Mouse (Mus musculus) liver, embryonic 16.5 days (tissue): ENCODE results near the gene Mrps15. TPM values are rescaled to one million over a fixed set of nuclear protein-coding genes. Genes with fewer than 3 reads are reported as not detected.
A peak's percentile ranks its signal among the peaks of the same experiment; 100 is the strongest.

Source experiments
- ATAC-seq: fragments of 200-750 bp; cut with Nextera tagmentation; 2 replicates; pipeline ENCODE4 v1.8.0; 2017; ENCODE audit warnings: low read depth, mild to moderate bottlenecking, moderate number of reproducible peaks, moderate library complexity
- H3K27ac ChIP-seq: fragments of 300-500 bp; sonication (generic); 2 replicates; pipeline ENCODE4 v1.5.1; 2014; ENCODE audit warnings: mild to moderate bottlenecking, low read length
- H3K27me3 ChIP-seq: fragments of 300-500 bp; sonication (generic); 2 replicates; pipeline ENCODE4 v1.6.1; 2014; ENCODE audit warnings: low read depth, low read length, mixed read lengths; ENCODE audit not compliant: control insufficient read depth, insufficient read depth
- H3K36me3 ChIP-seq: fragments of 300-500 bp; sonication (generic); 2 replicates; pipeline ENCODE4 v1.6.1; 2014; ENCODE audit warnings: mild to moderate bottlenecking; ENCODE audit not compliant: control insufficient read depth, insufficient read depth
- H3K4me1 ChIP-seq: fragments of 300-500 bp; sonication (generic); 2 replicates; pipeline ENCODE4 v1.6.1; 2014; ENCODE audit warnings: low read depth, low read length, mixed read lengths; ENCODE audit not compliant: control insufficient read depth
- H3K4me2 ChIP-seq: fragments of 300-500 bp; sonication (generic); 2 replicates; pipeline ENCODE4 v1.6.1; 2014; ENCODE audit warnings: low read depth, low read length, mixed read lengths
- H3K4me3 ChIP-seq: fragments of 300-500 bp; sonication (generic); 2 replicates; pipeline ENCODE4 v1.5.1; 2014; ENCODE audit warnings: low read depth, mild to moderate bottlenecking, low read length
- H3K9ac ChIP-seq: fragments of 300-500 bp; sonication (generic); 2 replicates; pipeline ENCODE4 v1.6.1; 2014; ENCODE audit warnings: low read depth, low read length
- H3K9me3 ChIP-seq: fragments of 300-500 bp; sonication (generic); replicated peaks from 2 replicates; pipeline ENCODE4 v1.6.1; 2016; ENCODE audit warnings: low read length; ENCODE audit not compliant: control insufficient read depth
- WGBS: fragments of 180-500 bp; shearing (Covaris S2); extraction: QIAGEN DNeasy Blood & Tissue Kit; methylation state at CpG from one replicate; pipeline ENCODE4 v1.1.7; 2014; ENCODE audit not compliant: insufficient replicate concordance; 5-methylcytosine and 5-hydroxymethylcytosine counted together
- polyA plus RNA-seq: library from polyadenylated mRNA; unstranded; fragments of >200 nt; fragmentation: Nextera tagmentation; extraction: Ambion mirVana; gene quantifications from 2 replicates; pipeline ENCODE4 v1.2.1, GENCODE M21; 2015

Mrps15 gene
- polyA plus RNA-seq, result 65.7 and 69.9 TPM in 2 replicates

DNA sequence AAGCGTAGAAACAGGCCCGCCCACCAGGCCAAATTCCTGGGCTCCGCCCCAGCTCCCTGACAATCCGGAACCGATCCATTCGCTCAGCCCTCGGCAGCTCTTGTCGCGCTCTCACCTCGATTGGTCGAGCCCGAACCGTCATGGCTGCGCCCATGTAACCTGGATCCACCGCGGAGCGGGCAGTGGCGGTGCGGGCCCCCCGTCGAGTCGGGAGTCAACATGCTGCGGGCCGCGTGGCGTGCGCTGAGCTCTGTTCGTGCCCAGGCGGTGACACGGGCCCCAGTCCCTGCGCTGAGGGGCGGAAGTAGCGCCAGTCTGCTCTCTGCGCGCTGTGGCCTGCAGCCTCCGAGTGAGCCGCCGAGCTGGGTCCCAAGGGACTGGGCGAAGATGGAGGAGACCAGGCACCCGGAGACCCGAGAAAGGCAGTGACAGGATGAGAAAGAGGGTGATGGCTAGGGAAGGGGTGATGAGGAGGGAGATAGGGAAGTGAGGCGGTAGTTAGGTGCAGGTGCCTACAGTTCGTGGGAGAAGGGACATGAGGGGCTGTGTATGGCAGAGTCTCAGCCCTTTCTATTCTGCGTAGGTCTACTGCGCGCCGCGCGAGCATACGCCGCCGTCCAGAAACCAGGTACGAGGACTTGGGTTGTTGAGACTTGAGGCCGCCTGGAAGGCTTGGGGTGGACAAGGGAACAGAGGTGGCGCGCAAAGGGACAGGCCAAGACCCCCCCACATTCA lies at the start of gene Mrps15:
Gene Mrps15, plus strand, starts transcription at position 75 of the 735 bp plus-strand sequence.
- Histone ChIP-seq H3K9ac (peak within 1 kb of the TSS; percentile 82), H3K4me1 (peaks cover 11% of the 10 kb centered on the region), H3K4me2 (peak within 1 kb of the TSS; percentile 82), H3K27me3 (no peaks in the 10 kb centered on the region), H3K4me3 (peak within 1 kb of the TSS; percentile 83), H3K27ac (peak within 1 kb of the TSS; percentile 76), H3K36me3 (peaks cover 2% of the 10 kb centered on the region; the same call in 1 of the 2 replicates), H3K9me3 (no peaks in the 10 kb centered on the region)
- WGBS, result under 1% methylated on average over 56 of the region's 56 CpGs
- peak; percentile 94 for ATAC-seq

DNA sequence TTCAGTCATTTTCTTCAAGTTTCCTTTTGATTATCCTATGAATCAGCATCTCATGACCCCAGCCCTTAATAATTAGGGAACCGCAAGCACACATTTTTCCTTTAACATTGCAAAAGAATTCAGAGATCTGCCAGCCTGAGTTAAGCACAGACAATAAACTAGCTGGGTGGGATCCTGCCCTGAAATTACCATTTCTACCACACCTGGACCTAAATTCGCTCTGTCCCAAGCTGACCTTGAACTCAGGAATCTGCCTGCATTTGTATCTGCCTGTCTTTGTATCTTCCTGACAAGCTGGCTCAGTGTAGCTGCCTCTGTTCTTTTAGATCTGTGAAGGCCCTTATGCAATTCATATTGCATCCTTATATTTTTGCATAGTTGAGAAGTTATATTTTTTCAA lies 48.9 kb upstream of the Mrps15 start:
- no peak overlapping the region for H3K9ac ChIP-seq
- H3K27ac ChIP-seq, result no peak overlapping the region
- no peaks in the 10 kb centered on the region for H3K27me3 ChIP-seq
- no peak for ATAC-seq
- 66% methylated on average over 2 of the region's 2 CpGs for WGBS
- no peaks in the 10 kb centered on the region for H3K9me3 ChIP-seq
- no peaks in the 10 kb centered on the region for H3K4me1 ChIP-seq
- no peaks in the 10 kb centered on the region for H3K36me3 ChIP-seq
- H3K4me2 ChIP-seq, result no peak overlapping the region
- no peak overlapping the region for H3K4me3 ChIP-seq

DNA sequence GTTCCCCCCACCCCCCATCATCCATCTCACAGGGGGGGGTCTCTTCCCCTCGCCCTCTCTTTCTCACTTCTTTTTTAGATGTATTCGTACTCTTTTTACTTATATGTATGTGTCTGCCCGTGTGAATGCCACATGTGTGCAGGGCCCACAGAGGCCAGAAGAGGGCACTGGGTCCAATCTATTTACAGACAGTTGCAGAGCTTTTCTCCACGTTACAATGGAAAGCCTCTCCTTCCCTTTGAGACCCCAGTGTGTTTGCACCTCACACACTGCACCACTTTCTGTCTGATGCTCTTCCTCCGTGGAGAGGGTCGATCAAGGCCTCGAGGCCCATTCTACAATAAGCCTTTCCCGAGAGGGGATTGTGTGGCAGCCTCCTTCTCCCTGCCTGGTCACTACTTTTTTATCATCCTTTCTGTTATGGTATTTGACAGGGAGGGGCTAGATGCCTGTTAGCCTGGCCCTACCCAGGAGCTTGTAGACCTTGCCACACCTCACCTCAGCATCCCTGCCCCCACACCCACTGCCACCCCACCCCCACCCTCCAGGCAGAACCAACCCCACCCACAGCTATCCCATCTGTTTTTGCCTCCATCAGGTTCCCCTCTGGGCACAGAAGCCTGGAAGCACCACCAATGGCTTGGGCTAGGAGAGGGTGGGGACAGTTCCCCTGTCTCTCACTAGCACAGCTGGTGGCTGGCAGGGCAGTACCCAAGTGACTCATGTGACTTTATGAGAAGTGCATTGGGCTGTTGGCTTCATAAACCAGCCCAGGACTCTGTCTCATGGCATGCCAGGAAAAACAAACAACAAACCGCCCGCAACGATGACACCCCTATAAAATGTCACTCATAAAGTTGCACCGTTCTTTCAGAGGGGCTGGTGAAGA lies 45.2 kb upstream of the Mrps15 start:
- ATAC-seq, result no peak
- Histone ChIP-seq H3K9me3 (no peaks in the 10 kb centered on the region), H3K4me2 (no peak overlapping the region), H3K9ac (no peak overlapping the region), H3K4me3 (no peak overlapping the region), H3K36me3 (no peaks in the 10 kb centered on the region), H3K27me3 (no peaks in the 10 kb centered on the region), H3K4me1 (no peaks in the 10 kb centered on the region), H3K27ac (no peak overlapping the region)
- WGBS, result 68% methylated on average over 12 of the region's 12 CpGs

DNA sequence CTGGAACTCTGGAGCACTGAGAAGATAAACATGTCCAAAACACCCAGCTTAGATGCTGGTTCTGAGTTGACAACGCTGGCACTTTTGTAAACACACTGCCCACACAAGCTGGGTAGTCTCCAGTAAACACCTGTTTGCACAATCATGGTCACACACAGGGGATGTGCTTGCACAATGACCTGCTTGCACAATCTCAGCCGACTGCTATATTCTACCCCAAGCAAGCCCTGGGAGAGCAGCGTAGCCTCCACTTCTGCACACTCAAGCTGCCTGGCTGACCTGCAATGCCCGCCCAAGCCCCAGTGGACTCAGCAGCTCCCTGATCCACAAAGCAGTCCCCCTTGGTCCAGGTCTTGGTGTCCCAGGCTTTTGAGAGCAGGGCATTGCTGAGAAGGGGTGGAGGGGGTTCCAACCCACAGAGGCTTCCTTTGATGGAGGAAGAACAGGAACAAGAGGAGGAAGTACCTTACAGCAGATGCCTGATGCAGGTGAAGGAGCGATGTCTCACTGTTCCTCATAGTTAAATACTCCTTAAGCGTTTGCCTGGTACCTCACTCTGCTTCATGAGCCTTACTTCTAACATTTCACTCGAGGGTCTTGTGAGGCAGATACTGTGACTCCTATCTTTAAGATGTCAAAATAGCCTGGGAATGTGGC lies 28.9 kb upstream of the Mrps15 start:
- H3K4me1 ChIP-seq, result no peaks in the 10 kb centered on the region
- H3K9ac ChIP-seq, result no peak overlapping the region
- H3K27ac ChIP-seq, result peak overlapping the region; percentile 41; the same call in 1 of the 2 replicates
- H3K36me3 ChIP-seq, result no peaks in the 10 kb centered on the region
- peak; percentile 74 for ATAC-seq
- 46% methylated on average over 7 of the region's 7 CpGs for WGBS
- H3K4me2 ChIP-seq, result no peak overlapping the region
- no peaks in the 10 kb centered on the region for H3K27me3 ChIP-seq
- H3K4me3 ChIP-seq, result no peak overlapping the region
- H3K9me3 ChIP-seq, result no peaks in the 10 kb centered on the region

DNA sequence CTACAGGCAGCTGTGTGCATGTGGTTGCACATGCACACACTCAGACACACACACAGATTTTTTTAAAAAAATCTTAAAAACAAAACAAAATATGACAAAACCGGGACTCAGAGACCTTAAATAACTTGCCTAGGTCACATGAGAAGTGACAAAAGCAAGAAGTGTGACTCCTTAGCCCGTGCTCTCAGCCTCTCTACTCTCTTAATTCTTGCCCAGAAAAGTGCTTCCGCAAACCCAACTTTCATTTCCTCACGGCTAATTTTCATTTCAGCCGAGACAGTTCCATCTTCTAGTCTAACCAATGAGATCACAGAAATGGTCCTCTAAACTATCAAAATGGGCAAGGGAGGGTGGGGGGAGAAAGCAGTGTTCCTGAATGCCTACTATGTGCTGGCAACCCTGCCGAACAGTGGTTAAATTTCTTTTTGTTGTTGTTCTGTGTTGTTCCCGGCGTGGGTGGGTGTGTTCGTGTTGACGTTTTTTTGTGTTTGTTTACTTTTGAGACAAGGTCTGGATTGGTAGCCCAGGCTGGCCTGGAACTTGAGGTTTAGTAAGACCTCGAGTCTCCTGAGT lies 27.7 kb upstream of the Mrps15 start:
- Histone ChIP-seq H3K27ac (no peak overlapping the region), H3K9me3 (no peaks in the 10 kb centered on the region), H3K9ac (no peak overlapping the region), H3K4me3 (no peak overlapping the region), H3K36me3 (no peaks in the 10 kb centered on the region), H3K4me2 (no peak overlapping the region), H3K4me1 (no peaks in the 10 kb centered on the region), H3K27me3 (no peaks in the 10 kb centered on the region)
- 53% methylated on average over 11 of the region's 11 CpGs for WGBS
- no peak for ATAC-seq

DNA sequence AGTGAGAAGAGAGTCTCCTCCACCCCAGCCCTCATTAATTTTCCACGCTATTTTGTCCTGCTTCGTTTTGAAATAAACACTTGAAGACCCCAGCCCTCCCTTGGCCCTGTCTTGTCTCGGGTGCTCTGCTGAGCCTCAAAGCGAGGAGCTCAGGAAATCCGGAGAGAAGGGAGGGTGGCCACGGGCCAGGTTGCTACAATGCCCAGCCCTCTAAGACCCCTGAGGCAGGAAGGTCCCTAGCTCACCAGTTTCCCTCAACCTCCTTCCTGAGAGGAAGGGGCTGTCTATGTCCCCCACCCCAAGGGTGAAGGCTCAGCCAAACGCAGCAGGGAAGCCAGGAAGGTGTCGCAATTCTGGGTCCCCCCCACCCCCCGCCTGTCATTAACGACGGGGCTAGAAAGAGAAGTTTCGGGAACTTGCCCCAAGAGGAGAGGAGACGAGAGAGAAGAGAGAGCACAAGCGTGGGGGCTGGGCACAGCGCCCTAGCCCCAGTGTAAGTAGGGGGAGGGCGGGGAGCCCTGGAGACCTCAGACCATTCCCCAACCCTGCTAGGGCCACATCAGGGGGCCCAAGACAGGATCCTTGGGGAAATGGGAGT lies 22.3 kb upstream of the Mrps15 start, which contains the start of gene Csf3r:
Gene Csf3r, plus strand, starts transcription at position 248 of the 598 bp plus-strand sequence.
- no peaks in the 10 kb centered on the region for H3K9me3 ChIP-seq
- peak within 1 kb of the TSS; percentile 50 for H3K27ac ChIP-seq
- no peaks in the 10 kb centered on the region for H3K36me3 ChIP-seq
- ATAC-seq, result peak; percentile 42
- H3K4me3 ChIP-seq, result peak within 1 kb of the TSS; percentile 41
- peaks cover 2% of the 10 kb centered on the region; the same call in 1 of the 2 replicates for H3K27me3 ChIP-seq
- 10% methylated on average over 16 of the region's 16 CpGs for WGBS
- H3K4me2 ChIP-seq, result peak within 1 kb of the TSS; percentile 1; the same call in 1 of the 2 replicates
- H3K9ac ChIP-seq, result peak within 1 kb of the TSS; percentile 30; the same call in 1 of the 2 replicates
- H3K4me1 ChIP-seq, result no peaks in the 10 kb centered on the region

DNA sequence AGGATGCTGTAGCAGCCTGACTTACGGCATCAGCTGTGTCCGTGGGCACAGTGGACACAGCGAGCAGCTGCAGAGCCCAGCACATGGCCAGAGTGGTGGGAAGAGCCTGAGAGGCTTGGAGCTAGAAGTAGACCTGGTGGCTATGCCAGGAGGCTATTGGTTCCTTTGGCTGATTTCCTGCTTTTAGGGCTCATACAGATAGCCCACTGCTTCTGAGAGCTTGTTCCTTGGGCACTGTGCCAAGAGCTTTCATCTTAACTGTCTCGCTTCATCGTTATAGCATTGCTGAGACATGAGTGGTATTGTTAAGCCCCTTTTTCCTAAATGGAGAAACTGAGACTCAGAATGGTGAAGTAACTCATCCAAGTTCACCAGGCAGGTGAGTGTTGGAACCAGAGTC lies 20.9 kb upstream of the Mrps15 start:
- Histone ChIP-seq H3K27me3 (peaks cover 2% of the 10 kb centered on the region; the same call in 1 of the 2 replicates), H3K4me2 (peak overlapping the region; percentile 15; the same call in 1 of the 2 replicates), H3K27ac (no peak overlapping the region), H3K9me3 (no peaks in the 10 kb centered on the region), H3K36me3 (no peaks in the 10 kb centered on the region), H3K9ac (no peak overlapping the region), H3K4me3 (peak overlapping the region; percentile 41; the same call in 1 of the 2 replicates), H3K4me1 (no peaks in the 10 kb centered on the region)
- 62% methylated on average over 5 of the region's 5 CpGs for WGBS
- ATAC-seq, result no peak

DNA sequence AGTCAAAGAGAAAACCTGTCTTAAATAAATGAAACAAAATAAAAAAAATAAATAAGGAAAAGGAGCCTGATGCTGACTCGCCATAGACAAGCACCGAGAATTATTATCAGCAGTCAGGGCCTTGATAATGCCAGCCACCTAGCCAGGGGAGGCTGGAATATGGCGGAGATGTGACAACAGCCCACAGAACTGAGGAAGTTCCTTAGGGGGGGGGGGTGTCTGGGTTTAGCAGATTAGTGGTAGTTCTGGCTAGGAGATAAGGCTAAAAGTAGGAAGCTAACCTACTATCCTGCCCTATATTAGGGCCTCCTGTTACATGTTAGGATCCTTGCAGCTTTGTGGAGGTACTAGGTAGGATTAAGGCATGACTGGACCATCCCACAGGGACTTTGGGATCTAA lies 18.7 kb upstream of the Mrps15 start:
- 17% methylated on average over 3 of the region's 3 CpGs for WGBS
- ATAC-seq, result no peak
- H3K27ac ChIP-seq, result no peak overlapping the region
- no peak overlapping the region for H3K4me3 ChIP-seq
- no peaks in the 10 kb centered on the region for H3K36me3 ChIP-seq
- H3K4me2 ChIP-seq, result no peak overlapping the region
- peaks cover 2% of the 10 kb centered on the region; the same call in 1 of the 2 replicates for H3K27me3 ChIP-seq
- H3K4me1 ChIP-seq, result no peaks in the 10 kb centered on the region
- no peak overlapping the region for H3K9ac ChIP-seq
- no peaks in the 10 kb centered on the region for H3K9me3 ChIP-seq
